Mouse (Mus musculus) embryonic stem cell, embryonic (primary cell): Measurements from ENCODE around the gene Slc16a10.

Experiments
- CTCF ChIA-PET, 4 experiments: fragments of 300-600 bp in 2 of 4; fragments of 350-600 bp in 2 of 4; sonication (Branson Sonifier 250); formaldehyde crosslinking; loops; one replicate each; lab custom pipeline; 2022; ENCODE audit warnings: inconsistent platforms in 2 of 4; lab: Charles Lee
- POLR2A ChIA-PET, 4 experiments: fragments of 300-600 bp in 2 of 4; fragments of 350-600 bp in 2 of 4; sonication (Branson Sonifier 250); formaldehyde crosslinking; loops; one replicate each; lab custom pipeline; 2022; ENCODE audit warnings: antibody characterized with exemption in 4 of 4, inconsistent platforms in 1 of 4; lab: Charles Lee

Slc16a10 gene

GRCm38 (mm10) chr10:40163338-40163737 lies 21.3 kb upstream of the Slc16a10 start:
- CTCF ChIA-PET = no interaction called here
- POLR2A ChIA-PET = interaction anchor here in 1 of 4 experiments (1.1 kb wide), 1 partner anchor 21 kb away, joined by 3 read pairs; the partner anchor contains the start of gene Slc16a10

GRCm38 (mm10) chr10:40161701-40162255 lies 19.7 kb upstream of the Slc16a10 start:
- ChIA-PET POLR2A (interaction anchor here in 1 of 4 experiments (2.2 kb wide), 1 partner anchor 15 kb away, joined by 6 read pairs; no protein-coding TSS in a partner anchor), CTCF (no interaction called here)

GRCm38 (mm10) chr10:40161236-40161635 lies 19.2 kb upstream of the Slc16a10 start:
- CTCF ChIA-PET = interaction anchor here in 1 of 4 experiments (0.6 kb wide), 1 partner anchor 178 kb away, joined by 5 read pairs; no protein-coding TSS in a partner anchor

GRCm38 (mm10) chr10:40152550-40152857 lies 10.4 kb upstream of the Slc16a10 start:
- ChIA-PET CTCF (no interaction called here), POLR2A (interaction anchor here in 1 of 4 experiments (1.2 kb wide), 1 partner anchor 10 kb away, joined by 4 read pairs; no protein-coding TSS in a partner anchor)

More at GRCm38 (mm10) chr10:40161236-40161635, 19.2 kb upstream of the Slc16a10 start:
- POLR2A ChIA-PET = interaction anchor here in 1 of 4 experiments (2.2 kb wide), 1 partner anchor 15 kb away, joined by 6 read pairs; no protein-coding TSS in a partner anchor

- POLR2A ChIA-PET = interaction anchor here in 1 of 4 experiments (1.2 kb wide), 1 partner anchor 9 kb away, joined by 4 read pairs; no protein-coding TSS in a partner anchor
- CTCF ChIA-PET = no interaction called here
These were observed 9.9 kb upstream of the Slc16a10 start for GRCm38 (mm10) chr10:40151852-40152549.

- ChIA-PET POLR2A (interaction anchor here in 2 of 4 experiments (0.7 to 1.3 kb wide), 3 partner anchors 7 to 271 kb away, joined by 3 to 6 read pairs (median 3); partner anchors contain the start of gene Slc16a10 (in 1 of the 2)), CTCF (interaction anchor here in 1 of 4 experiments (0.6 kb wide), 1 partner anchor 1085 kb away, joined by 3 read pairs; no protein-coding TSS in a partner anchor)
These were observed 7.6 kb upstream of the Slc16a10 start for GRCm38 (mm10) chr10:40149584-40150145.

GRCm38 (mm10) chr10:40147325-40148059 lies 5.4 kb upstream of the Slc16a10 start:
- ChIA-PET CTCF (no interaction called here), POLR2A (interaction anchor here in 1 of 4 experiments (1.0 kb wide), 1 partner anchor 9 kb away, joined by 3 read pairs; no protein-coding TSS in a partner anchor)

- CTCF ChIA-PET = no interaction called here
- POLR2A ChIA-PET = interaction anchor here in 1 of 4 experiments (1.0 to 1.1 kb wide), 2 partner anchors 8 to 66 kb away, joined by 3 read pairs; no protein-coding TSS in a partner anchor
These were observed 4.4 kb upstream of the Slc16a10 start for GRCm38 (mm10) chr10:40146451-40146850.

- CTCF ChIA-PET = no interaction called here
- POLR2A ChIA-PET = no interaction called here
These were observed 2.8 kb upstream of the Slc16a10 start for GRCm38 (mm10) chr10:40144815-40145214.

GRCm38 (mm10) chr10:40141016-40141851 lies 824 bp downstream of the Slc16a10 start:
- CTCF ChIA-PET = interaction anchor here in 2 of 4 experiments (0.6 to 2.1 kb wide), 4 partner anchors 49 to 108 kb away, joined by 3 to 8 read pairs (median 4); no protein-coding TSS in a partner anchor
- POLR2A ChIA-PET = interaction anchor here in 3 of 4 experiments (0.6 to 2.2 kb wide), 8 partner anchors 8 to 638 kb away, joined by 3 to 12 read pairs (median 5); partner anchors contain the start of gene Gtf3c6 (in 1 of the 3)

- CTCF ChIA-PET = no interaction called here
- POLR2A ChIA-PET = interaction anchor here in 1 of 4 experiments (0.5 kb wide), 1 partner anchor 737 kb away, joined by 4 read pairs; no protein-coding TSS in a partner anchor
These were observed 2.4 kb downstream of the Slc16a10 start for GRCm38 (mm10) chr10:40139646-40140045.

GRCm38 (mm10) chr10:40135807-40136778 lies 6.0 kb downstream of the Slc16a10 start:
- CTCF ChIA-PET = interaction anchor here in 3 of 4 experiments (0.6 to 1.8 kb wide), 3 partner anchors 76 to 178 kb away, joined by 5 to 7 read pairs (median 5); no protein-coding TSS in a partner anchor
- POLR2A ChIA-PET = interaction anchor here in 2 of 4 experiments (0.6 to 0.9 kb wide), 3 partner anchors 77 to 128 kb away, joined by 3 to 4 read pairs (median 3); no protein-coding TSS in a partner anchor

- ChIA-PET CTCF (interaction anchor here in 2 of 4 experiments (1.8 kb wide), 2 partner anchors 77 to 78 kb away, joined by 5 to 7 read pairs; no protein-coding TSS in a partner anchor), POLR2A (no interaction called here)
These were observed 7.2 kb downstream of the Slc16a10 start for GRCm38 (mm10) chr10:40134906-40135305.

GRCm38 (mm10) chr10:40133636-40134035 lies 8.4 kb downstream of the Slc16a10 start:
- ChIA-PET CTCF (no interaction called here), POLR2A (interaction anchor here in 2 of 4 experiments (0.8 to 2.7 kb wide), 3 partner anchors 8 to 79 kb away, joined by 3 to 10 read pairs (median 3); partner anchors contain the start of gene Slc16a10 (in 2 of the 2))

- ChIA-PET CTCF (no interaction called here), POLR2A (interaction anchor here in 1 of 4 experiments (2.7 kb wide), 1 partner anchor 10 kb away, joined by 10 read pairs; the partner anchor contains the start of gene Slc16a10)
These were observed 10.2 kb downstream of the Slc16a10 start for GRCm38 (mm10) chr10:40131690-40132418.
